Mouse (Mus musculus) testis, postnatal 14 days (tissue): ENCODE results near the gene Rdh16f1.
A peak's percentile ranks its signal among the peaks of the same experiment; 100 is the strongest.

Experiments
- DNase-seq: peaks from one replicate; pipeline ENCODE4 v3.0.0; 2021; ENCODE audit warnings: low spot score

Rdh16f1 gene

DNA sequence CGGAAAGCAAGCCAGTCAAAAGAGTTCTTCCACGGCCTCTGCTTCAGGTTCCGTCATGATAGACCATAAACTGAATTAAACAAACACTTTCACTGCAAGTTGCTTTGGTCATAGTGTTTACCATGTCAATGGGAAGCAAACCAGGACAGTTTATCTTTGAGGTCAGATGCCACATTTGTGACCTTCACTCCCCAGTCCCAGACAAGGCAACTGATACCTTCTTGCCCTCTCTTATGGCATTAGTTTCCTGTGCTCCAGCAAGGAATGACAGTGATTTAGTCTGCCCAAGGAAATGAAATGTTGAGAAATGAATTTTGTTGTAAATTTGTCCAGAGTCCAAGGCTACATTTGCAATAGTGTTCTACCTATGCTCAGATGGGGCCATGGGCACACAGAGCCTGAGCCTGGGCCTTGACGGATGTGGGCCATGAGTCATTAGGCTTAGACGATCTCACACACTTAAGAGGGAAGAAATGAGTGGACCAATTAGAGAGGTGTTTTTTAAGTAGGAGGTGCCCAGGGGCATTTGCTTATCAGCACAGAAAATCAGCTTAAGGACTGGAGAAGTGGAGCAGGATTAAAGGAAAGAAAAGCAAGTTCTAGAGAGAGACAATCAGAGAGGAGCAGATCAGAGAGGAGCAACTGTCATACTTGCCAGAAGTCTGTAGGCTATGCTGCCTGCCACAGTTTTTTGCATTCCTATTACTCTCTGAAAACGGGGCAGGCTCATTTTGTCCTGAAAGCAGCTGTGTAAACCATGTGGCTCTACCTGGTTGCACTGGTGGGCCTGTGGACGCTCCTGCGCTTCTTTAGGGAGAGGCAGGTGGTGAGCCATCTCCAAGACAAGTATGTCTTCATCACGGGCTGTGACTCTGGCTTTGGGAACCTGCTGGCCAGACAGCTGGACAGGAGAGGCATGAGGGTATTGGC, at the start of gene Rdh16f1, which contains the start of gene Rdh1:
Gene Rdh16f1 (plus strand): TSS at position 607 of the 930 bp plus-strand sequence.
Gene Rdh1 (plus strand): TSS at position 541 of the 930 bp plus-strand sequence.
- DNase-seq = no peak

GRCm38 (mm10) chr10:127710331-127710730, 49.3 kb upstream of the Rdh16f1 start:
- no peak for DNase-seq

- DNase-seq = no peak
Measured at GRCm38 (mm10) chr10:127712736-127713135, 46.9 kb upstream of the Rdh16f1 start.

DNA sequence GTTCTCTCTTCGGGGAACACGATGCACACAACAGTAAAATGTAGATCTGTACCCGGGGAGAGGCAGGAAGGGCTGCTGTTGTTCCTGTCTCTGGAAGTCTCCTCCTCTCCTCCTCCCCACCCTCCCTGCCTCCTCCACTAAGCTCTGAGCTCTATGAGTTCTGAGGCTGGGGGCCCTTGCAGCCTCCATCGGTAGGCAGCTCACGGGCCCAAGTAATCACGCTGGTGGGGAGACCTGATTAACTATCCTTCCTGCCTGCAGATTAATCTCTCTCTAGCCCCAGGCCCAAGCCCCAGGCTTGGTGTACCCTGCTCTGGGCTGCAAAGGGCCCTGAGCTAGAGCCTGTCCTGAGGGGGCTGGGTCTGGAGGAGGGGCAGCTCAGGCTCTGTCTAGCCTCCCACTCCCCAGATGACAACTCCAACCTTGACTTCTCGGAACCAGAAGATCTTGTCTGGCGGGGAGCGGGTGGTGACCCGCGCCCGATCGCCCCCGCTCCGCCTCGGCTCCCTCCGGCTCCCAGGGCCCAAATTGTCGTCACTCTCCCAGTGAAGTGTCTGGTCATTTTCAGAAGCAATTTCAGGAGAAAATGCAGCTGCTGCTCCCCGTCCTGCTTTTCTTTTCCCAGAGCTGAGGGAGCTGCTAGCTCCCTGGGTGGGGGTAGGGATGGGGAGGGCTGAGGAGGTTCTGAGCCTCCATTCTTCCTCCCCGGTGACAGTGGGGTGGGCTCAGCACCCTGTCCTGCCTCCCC, 37.7 kb upstream of the Rdh16f1 start:
- DNase-seq = no peak

DNA sequence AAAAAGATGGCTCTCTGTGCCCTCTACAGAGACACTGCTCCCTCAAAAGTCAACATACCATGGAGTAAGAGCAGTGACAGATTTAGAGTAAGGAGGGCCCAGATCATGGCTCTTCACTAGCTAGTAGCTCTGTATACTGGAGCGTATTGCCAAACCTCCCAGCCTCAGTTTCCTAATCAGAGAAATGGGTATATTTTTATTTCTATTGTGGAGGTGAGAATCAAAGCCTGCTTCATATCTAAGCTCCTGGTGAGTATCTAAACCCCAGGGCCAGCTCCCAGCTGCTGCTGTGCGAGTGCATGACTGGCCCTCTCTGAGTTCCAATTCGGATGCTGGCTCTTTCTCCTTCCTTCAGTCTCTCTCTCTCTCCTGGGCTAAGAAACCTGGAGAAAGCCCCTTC, 35.4 kb upstream of the Rdh16f1 start, which contains the start of gene Tac2:
Gene Tac2 (plus strand): TSS at position 301 of the 400 bp plus-strand sequence.
- no peak for DNase-seq

GRCm38 (mm10) chr10:127725136-127725535, 34.5 kb upstream of the Rdh16f1 start:
- no peak for DNase-seq

- DNase-seq = no peak
Measured at GRCm38 (mm10) chr10:127728437-127728836, 31.1 kb upstream of the Rdh16f1 start.

DNA sequence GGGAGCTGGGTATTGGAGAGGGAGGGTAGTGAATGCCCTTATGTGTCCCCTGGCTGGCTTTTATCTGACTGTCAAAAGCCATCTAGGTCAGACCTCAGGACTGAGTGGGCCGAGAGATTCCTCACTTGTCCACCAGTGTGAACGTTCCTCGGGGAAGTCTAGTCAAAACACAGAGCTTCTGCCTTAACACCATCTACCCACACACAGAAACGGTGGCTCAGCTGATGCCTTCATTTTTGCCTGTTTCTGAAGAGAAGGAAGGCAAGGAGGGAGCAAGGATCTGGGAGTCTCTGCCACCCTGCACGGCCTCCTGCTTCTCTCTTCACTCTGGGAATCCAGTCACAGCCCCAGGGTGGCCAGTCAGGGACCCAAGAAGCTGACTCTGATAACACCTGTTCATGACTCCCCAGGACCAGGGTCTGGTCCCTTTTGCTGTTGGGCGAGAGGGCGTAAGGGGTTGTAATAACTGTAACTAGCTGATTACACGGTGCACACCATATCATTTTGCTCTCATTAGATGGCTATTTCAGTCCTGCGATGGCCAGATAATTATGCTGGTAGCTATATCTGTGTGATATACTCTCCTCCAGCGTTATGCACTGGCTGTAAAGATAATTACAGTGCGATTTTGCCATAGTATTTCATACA, 29.2 kb upstream of the Rdh16f1 start:
- DNase-seq = no peak

GRCm38 (mm10) chr10:127730933-127731310, 28.7 kb upstream of the Rdh16f1 start:
- DNase-seq = no peak

DNA sequence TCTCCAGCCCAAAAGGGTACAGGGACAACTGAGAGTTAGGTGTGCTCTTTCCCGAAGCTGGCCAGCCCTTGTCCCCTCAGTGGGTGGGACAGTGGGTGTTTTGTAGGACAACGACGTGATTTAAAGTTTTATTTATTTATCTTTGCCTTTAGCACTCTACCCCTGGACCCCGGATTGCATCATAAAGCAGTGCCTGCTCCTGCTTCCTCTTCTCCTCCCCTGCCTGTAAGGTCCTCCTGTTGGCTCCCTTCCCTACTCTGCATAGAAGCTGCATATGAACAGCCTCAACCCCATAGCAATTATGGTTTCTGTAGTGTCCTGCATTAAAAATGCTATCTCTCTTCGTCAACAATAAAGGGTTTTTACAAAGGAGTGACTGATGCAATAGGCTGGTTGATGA, 28.2 kb upstream of the Rdh16f1 start:
- DNase-seq = no peak

- DNase-seq = no peak
Measured at GRCm38 (mm10) chr10:127734434-127734833, 25.2 kb upstream of the Rdh16f1 start.

- no peak for DNase-seq
Measured at GRCm38 (mm10) chr10:127736266-127736665, 23.3 kb upstream of the Rdh16f1 start.

- DNase-seq = no peak
Measured at GRCm38 (mm10) chr10:127736916-127737315, 22.7 kb upstream of the Rdh16f1 start.

GRCm38 (mm10) chr10:127737552-127737951, 22.0 kb upstream of the Rdh16f1 start:
- no peak for DNase-seq

- DNase-seq = no peak
Measured at GRCm38 (mm10) chr10:127738151-127738882, 21.3 kb upstream of the Rdh16f1 start.

- DNase-seq = peak; percentile 81
Measured at GRCm38 (mm10) chr10:127739083-127739660, 20.4 kb upstream of the Rdh16f1 start, which contains the start of gene Zbtb39. Gene Zbtb39, plus strand, starts transcription at chr10:127739538.

GRCm38 (mm10) chr10:127739661-127740161, 19.9 kb upstream of the Rdh16f1 start:
- DNase-seq = peak; percentile 26

DNA sequence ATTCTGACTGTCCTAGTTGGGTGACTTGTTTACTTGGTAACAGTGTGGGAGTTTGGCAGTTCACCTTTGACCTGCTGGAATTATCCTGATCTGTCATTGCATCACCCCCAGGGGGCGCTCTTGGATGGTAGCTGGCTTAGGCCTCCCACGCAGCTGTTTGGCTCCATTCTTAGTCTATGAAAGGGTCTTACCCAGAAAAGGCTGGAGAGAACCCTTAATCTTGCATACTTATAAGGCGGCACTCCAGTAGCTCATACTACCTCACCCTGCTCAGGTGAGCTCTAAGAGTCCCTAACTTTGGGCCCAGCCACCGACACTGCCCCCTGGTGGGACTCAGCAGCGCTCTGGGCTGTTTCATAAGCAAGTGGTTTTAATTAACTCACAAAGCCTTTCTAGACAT, 14.9 kb upstream of the Rdh16f1 start:
- no peak for DNase-seq

GRCm38 (mm10) chr10:127745886-127746285, 13.7 kb upstream of the Rdh16f1 start:
- no peak for DNase-seq

DNA sequence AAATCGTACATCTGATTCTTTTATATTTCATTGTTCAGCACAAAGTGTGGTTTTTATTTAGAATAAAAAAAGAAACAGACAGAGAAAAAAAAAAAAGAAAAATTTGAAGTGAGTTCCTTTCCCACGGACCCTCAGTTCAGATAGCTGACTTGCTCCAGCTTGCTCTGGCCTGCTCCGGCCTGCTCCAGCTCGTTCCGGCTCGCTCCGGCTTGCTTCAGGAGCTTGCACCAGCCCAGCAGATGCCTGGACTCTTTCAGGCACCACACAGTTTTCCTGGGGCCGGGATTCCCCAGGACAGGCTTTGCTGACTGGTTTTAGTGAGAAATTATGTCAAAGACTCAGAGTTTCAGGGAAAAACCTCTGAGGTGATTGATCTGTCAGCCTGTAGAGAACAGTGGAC, 12.3 kb upstream of the Rdh16f1 start:
- no peak for DNase-seq
